Comparison of ENCODE assay signal across 9 mouse cellular contexts in the genomic region with DNA sequence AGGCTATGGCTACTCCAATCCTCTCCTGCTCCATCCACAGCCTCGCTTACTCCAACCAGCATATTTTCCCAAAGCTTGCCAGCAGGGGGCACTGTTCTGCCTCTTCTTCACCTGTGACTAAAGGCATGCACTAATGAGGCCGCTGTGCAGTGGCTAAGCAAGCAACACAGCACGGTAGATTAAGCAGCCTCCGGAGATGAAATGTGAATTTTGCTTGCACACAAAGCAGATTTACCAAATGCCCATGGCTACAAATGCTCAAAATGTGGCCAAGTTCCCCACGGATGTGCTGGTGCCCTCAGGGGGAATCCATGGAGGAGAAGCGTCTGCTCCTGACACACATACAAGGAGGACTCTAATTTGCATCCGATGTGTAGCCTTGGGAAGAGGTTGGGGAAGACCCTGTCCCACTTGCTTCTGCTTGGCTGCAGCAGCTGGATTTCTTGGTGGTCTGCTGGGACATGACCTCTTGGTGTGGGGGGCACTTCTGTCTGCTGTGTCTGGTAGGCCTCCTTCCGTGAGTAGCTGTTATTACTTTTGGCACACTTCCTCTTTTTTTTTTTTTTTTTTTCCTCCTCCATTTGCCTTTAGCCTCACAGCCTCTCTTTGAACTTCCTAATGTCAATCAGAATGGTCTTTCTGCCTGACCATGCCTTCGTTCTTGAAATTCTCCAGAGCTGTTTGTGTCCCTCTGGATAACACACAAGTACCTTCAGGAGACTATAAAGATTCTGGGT.
A peak's percentile ranks its signal among the peaks of the same experiment; 100 is the strongest.
DNase-seq lines count a peak whose midpoint lies in the region; ATAC-seq and TF ChIP-seq lines count a peak whose summit lies in the region.
"Had no signal": no experiment of that assay in that cellular context is flagged by ENCODE, and none has a peak within 500 bp of the region (broad histone marks: within the 10 kb centered on the region; RNA-seq: fewer than 3 reads in every experiment).

No protein-coding gene starts in this region.

- intact Hi-C loops in gastrocnemius, adult 2 months (cut with DNase I): no loop called here
- intact Hi-C loops in gastrocnemius, postnatal 36 days (cut with DNase I): no loop called here

- 14% methylated on average over 9 of the region's 9 CpGs for WGBS in forebrain, embryonic 16.5 days
- 36% methylated on average over 9 of the region's 9 CpGs for WGBS in intestine, embryonic 16.5 days
- 23% methylated on average over 9 of the region's 9 CpGs for WGBS in midbrain, embryonic 14.5 days

- H3K27ac ChIP-seq in gastrocnemius, adult 2 months: no peak overlapping the region
- no peak overlapping the region for H3K27ac ChIP-seq in forebrain, embryonic 16.5 days (ENCODE audit: low read length)
- no peak overlapping the region for H3K27ac ChIP-seq in intestine, embryonic 16.5 days (ENCODE audit: low read length)
- no peak overlapping the region for H3K27ac ChIP-seq in midbrain, embryonic 14.5 days (replicated peaks; ENCODE audit: low read depth, low read length)
- no peak overlapping the region for H3K27ac ChIP-seq in testis, adult 2 months (ENCODE audit: control insufficient read depth, insufficient read depth, low read depth, low read length)
- H3K27ac ChIP-seq: limb, embryonic 15.5 days had no signal

- peak; percentile 22 for DNase-seq in gastrocnemius, adult 2 months
- no peak for DNase-seq in gastrocnemius, postnatal 36 days
- DNase-seq in cerebellum, adult 11-12 months: peak; percentile 42
- peak; percentile 74 for DNase-seq in left cerebral cortex, adult 8-10 months (ENCODE audit: low spot score in 2 of 2)
- DNase-seq in midbrain, embryonic 14.5 days: peak; percentile 84

- peak; percentile 43 for TF ChIP-seq CTCF in gastrocnemius, adult 2 months (IDR thresholded peaks at IDR 0.05)
- TF ChIP-seq CTCF in testis, adult 2 months (IDR thresholded peaks at IDR 0.05; ENCODE audit: control insufficient read depth, insufficient read depth, insufficient replicate concordance, low read depth, low read length): peak; percentile 86; the same call in 1 of the 2 replicates

- no peaks in the 10 kb centered on the region for H3K36me3 ChIP-seq in forebrain, embryonic 16.5 days (ENCODE audit: control insufficient read depth, insufficient read depth)
- H3K36me3 ChIP-seq in intestine, embryonic 16.5 days (ENCODE audit: control insufficient read depth, insufficient read depth, low read length): no peaks in the 10 kb centered on the region
- H3K36me3 ChIP-seq in midbrain, embryonic 14.5 days (ENCODE audit: control insufficient read depth, insufficient read depth, low read length): no peaks in the 10 kb centered on the region
- H3K36me3 ChIP-seq in testis, adult 2 months (ENCODE audit: control insufficient read depth, insufficient read depth, low read length): no peaks in the 10 kb centered on the region
- H3K36me3 ChIP-seq: limb, embryonic 15.5 days had no signal

- H3K9me3 ChIP-seq in forebrain, embryonic 16.5 days (ENCODE audit: control insufficient read depth, low read length): no peaks in the 10 kb centered on the region
- no peaks in the 10 kb centered on the region for H3K9me3 ChIP-seq in intestine, embryonic 16.5 days (ENCODE audit: control insufficient read depth, low read length)
- H3K9me3 ChIP-seq in midbrain, embryonic 14.5 days (ENCODE audit: control insufficient read depth, low read length): no peaks in the 10 kb centered on the region
- H3K9me3 ChIP-seq: limb, embryonic 15.5 days had no signal

- TF ChIP-seq POLR2A in testis, adult 2 months (IDR thresholded peaks at IDR 0.05; ENCODE audit: control insufficient read depth, low read depth, low read length): no peak

- no peak overlapping the region for H3K4me3 ChIP-seq in gastrocnemius, adult 2 months
- H3K4me3 ChIP-seq in forebrain, embryonic 16.5 days (replicated peaks; ENCODE audit: low read length): no peak overlapping the region
- H3K4me3 ChIP-seq in intestine, embryonic 16.5 days (ENCODE audit: low read length): no peak overlapping the region
- H3K4me3 ChIP-seq in midbrain, embryonic 14.5 days (replicated peaks; ENCODE audit: low read depth, low read length): no peak overlapping the region
- H3K4me3 ChIP-seq in testis, adult 2 months (ENCODE audit: control insufficient read depth, low read depth, low read length): no peak overlapping the region
- H3K4me3 ChIP-seq: limb, embryonic 15.5 days had no signal

- peaks cover 6% of the 10 kb centered on the region; the same call in 1 of the 2 replicates for H3K4me1 ChIP-seq in forebrain, embryonic 16.5 days (replicated peaks; ENCODE audit: control insufficient read depth, insufficient read depth, low read length)
- H3K4me1 ChIP-seq in intestine, embryonic 16.5 days (ENCODE audit: control insufficient read depth, insufficient read depth, low read length): no peaks in the 10 kb centered on the region
- H3K4me1 ChIP-seq in midbrain, embryonic 14.5 days (ENCODE audit: control insufficient read depth, insufficient read depth, low read length): no peaks in the 10 kb centered on the region
- H3K4me1 ChIP-seq in testis, adult 2 months (ENCODE audit: control insufficient read depth, insufficient read depth, low read length): no peaks in the 10 kb centered on the region
- H3K4me1 ChIP-seq: limb, embryonic 15.5 days had no signal

- H3K9ac ChIP-seq in forebrain, embryonic 16.5 days (replicated peaks; ENCODE audit: low read depth, low read length): peak overlapping the region; percentile 37; the same call in 1 of the 2 replicates
- no peak overlapping the region for H3K9ac ChIP-seq in intestine, embryonic 16.5 days (ENCODE audit: low read depth, low read length)
- H3K9ac ChIP-seq in midbrain, embryonic 14.5 days (replicated peaks; ENCODE audit: low read length): no peak overlapping the region
- H3K9ac ChIP-seq: limb, embryonic 15.5 days had no signal

- H3K27me3 ChIP-seq in forebrain, embryonic 16.5 days (replicated peaks; ENCODE audit: control insufficient read depth, insufficient read depth, low read length): no peaks in the 10 kb centered on the region
- no peaks in the 10 kb centered on the region for H3K27me3 ChIP-seq in intestine, embryonic 16.5 days (replicated peaks; ENCODE audit: control insufficient read depth, insufficient read depth, low read length)
- no peaks in the 10 kb centered on the region for H3K27me3 ChIP-seq in midbrain, embryonic 14.5 days (ENCODE audit: control insufficient read depth, insufficient read depth, low read length)
- no peaks in the 10 kb centered on the region for H3K27me3 ChIP-seq in testis, adult 2 months (ENCODE audit: control insufficient read depth, insufficient read depth, low read length)
- H3K27me3 ChIP-seq: limb, embryonic 15.5 days had no signal

- peak overlapping the region; percentile 28; the same call in 1 of the 2 replicates for H3K4me2 ChIP-seq in forebrain, embryonic 16.5 days (ENCODE audit: low read length)
- H3K4me2 ChIP-seq in intestine, embryonic 16.5 days (ENCODE audit: low read depth, low read length): no peak overlapping the region
- H3K4me2 ChIP-seq in midbrain, embryonic 14.5 days (ENCODE audit: low read length): peak overlapping the region; percentile 33; the same call in 1 of the 2 replicates
- H3K4me2 ChIP-seq: limb, embryonic 15.5 days had no signal

- peak; percentile 93 for ATAC-seq in forebrain, embryonic 16.5 days
- peak; percentile 74 for ATAC-seq in intestine, embryonic 16.5 days
- peak; percentile 88 for ATAC-seq in midbrain, embryonic 14.5 days (ENCODE audit: low FRiP score, low TSS enrichment)

Comparison
In these comparisons a context has a peak if more than half of its experiments do, and no peak if none do; other contexts are left out.
1. DNase-seq: peak in gastrocnemius, adult 2 months (single experiment), cerebellum, adult 11-12 months (single experiment), left cerebral cortex, adult 8-10 months (2 of 2) and midbrain, embryonic 14.5 days (single experiment); none in gastrocnemius, postnatal 36 days (0 of 2).
2. Peak in every context shown above with its lines, with median percentiles within 50 percentile points of each other: ATAC-seq.